Mouse (Mus musculus) brain, embryonic 14.5 days (tissue): ENCODE measurements at regions not wholly inside any gene's neighbourhood (a gene's known extent, or its start where the extent isn't known, plus 50 kb on each side); places are given as distances from the start of the nearest gene placed in this dataset.

Experiments
- CTCF ChIP-seq: fragments of 200-500 bp; IDR thresholded peaks from 2 replicates; pipeline ENCODE4 v1.5.1; 2012; ENCODE audit warnings: inconsistent platforms, mild to moderate bottlenecking, moderate library complexity, borderline replicate concordance; ENCODE audit not compliant: insufficient read depth, insufficient read length; ENCODE audit errors: extremely low read depth
- POLR2A ChIP-seq: fragments of 200-500 bp; IDR thresholded peaks from 2 replicates; pipeline ENCODE4 v1.6.1; 2012; ENCODE audit warnings: mild to moderate bottlenecking, inconsistent platforms, borderline replicate concordance; ENCODE audit not compliant: poor library complexity, insufficient read depth, insufficient read length, severe bottlenecking; ENCODE audit errors: extremely low read depth

GRCm38 (mm10) chr3:147098611-147099010, 246.4 kb downstream of the Ttll7 start:
- TF ChIP-seq CTCF (no peak), POLR2A (no peak)
